Mouse (Mus musculus): ENCODE data around the gene Kif1b. TPM values are rescaled to one million over a fixed set of nuclear protein-coding genes. Genes with fewer than 3 reads are reported as not detected.

Gene Kif1b
- polyA plus RNA-seq, 1 experiment from 2014 or later, result 15.2 TPM

DNA sequence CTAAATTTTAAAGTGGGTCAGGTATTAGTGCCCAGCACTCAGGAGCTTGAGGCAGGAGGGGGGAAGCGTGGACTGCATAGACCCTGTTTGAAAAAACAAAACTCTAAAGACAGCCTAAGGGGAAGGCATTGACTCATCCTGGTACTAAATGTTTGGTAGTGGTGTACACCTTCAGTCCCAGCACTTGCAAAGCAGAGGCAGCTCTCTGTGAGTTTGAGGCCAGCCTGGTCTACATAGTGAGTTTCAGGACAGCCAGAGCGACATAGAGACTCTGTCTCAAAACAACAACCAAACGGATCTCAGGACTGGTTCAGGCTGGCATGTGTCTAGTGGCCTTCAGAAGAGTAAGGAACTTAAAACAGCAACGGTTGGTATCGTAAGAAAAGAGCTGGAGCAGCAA, 4.7 kb downstream of the Kif1b start:
- Histone ChIP-seq H3K36me3 (ENCODE audit: control insufficient read depth, insufficient read depth) (no peaks in the 10 kb centered on the region), H3K4me2 (replicated peaks; ENCODE audit: low read depth) (no peak overlapping the region), H3K27me3 (replicated peaks; ENCODE audit: control insufficient read depth, insufficient read depth, low read length) (no peaks in the 10 kb centered on the region), H3K27ac (ENCODE audit: low read depth, low read length) (no peak overlapping the region), H3K4me1 (replicated peaks; ENCODE audit: control insufficient read depth, insufficient read depth, low read length) (0 out of 2 replicates have a peak, but pooled peaks cover 4% of the 10 kb centered on the region), H3K4me3 (ENCODE audit: low read depth, low read length) (no peak overlapping the region), H3K9ac (ENCODE audit: low read depth, low read length) (no peak overlapping the region), H3K9me3 (ENCODE audit: control insufficient read depth) (no peaks in the 10 kb centered on the region)
- TF ChIP-seq CTCF (IDR thresholded peaks at IDR 0.05; ENCODE audit: low read depth), result no peak
- no peak for ATAC-seq
- 66% methylated on average over 5 of the region's 5 CpGs for WGBS

- H3K4me3 ChIP-seq (ENCODE audit: low read depth, low read length), result no peak overlapping the region
- H3K36me3 ChIP-seq (ENCODE audit: control insufficient read depth, insufficient read depth), result no peaks in the 10 kb centered on the region
- no peaks in the 10 kb centered on the region for H3K9me3 ChIP-seq (ENCODE audit: control insufficient read depth)
- ATAC-seq, result no peak
- TF ChIP-seq CTCF (IDR thresholded peaks at IDR 0.05; ENCODE audit: low read depth), result no peak
- H3K4me2 ChIP-seq (replicated peaks; ENCODE audit: low read depth), result no peak overlapping the region
- H3K27ac ChIP-seq (ENCODE audit: low read depth, low read length), result no peak overlapping the region
- no peaks in the 10 kb centered on the region for H3K27me3 ChIP-seq (replicated peaks; ENCODE audit: control insufficient read depth, insufficient read depth, low read length)
- H3K4me1 ChIP-seq (replicated peaks; ENCODE audit: control insufficient read depth, insufficient read depth, low read length), result 0 out of 2 replicates have a peak, but pooled peaks cover 4% of the 10 kb centered on the region
- WGBS, result 29% methylated on average over 3 of the region's 3 CpGs
- no peak overlapping the region for H3K9ac ChIP-seq (ENCODE audit: low read depth, low read length)
Observed at GRCm38 (mm10) chr4:149302136-149302535, 5.4 kb downstream of the Kif1b start.

DNA sequence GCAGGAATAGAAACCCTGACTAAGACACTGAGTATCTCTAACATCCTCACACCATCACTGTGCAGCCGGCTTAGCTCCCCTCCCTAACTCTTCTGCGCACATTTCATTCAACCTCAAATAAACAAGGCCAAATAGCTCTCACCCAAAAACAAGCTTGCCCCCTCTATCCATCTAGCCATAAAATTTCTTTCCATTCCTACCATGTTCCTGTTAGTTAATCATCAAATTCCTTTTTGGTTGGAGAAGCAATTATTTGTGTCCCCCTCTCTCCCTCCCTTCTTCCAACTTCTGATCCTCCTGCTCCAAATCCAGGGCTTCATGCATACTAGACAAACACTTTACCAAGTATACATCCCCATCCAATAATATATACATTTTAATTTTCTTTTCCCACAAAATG, 11.0 kb downstream of the Kif1b start:
- Histone ChIP-seq H3K27ac (ENCODE audit: low read depth, low read length) (no peak overlapping the region), H3K4me1 (replicated peaks; ENCODE audit: control insufficient read depth, insufficient read depth, low read length) (no peaks in the 10 kb centered on the region), H3K9me3 (ENCODE audit: control insufficient read depth) (no peaks in the 10 kb centered on the region), H3K4me2 (replicated peaks; ENCODE audit: low read depth) (no peak overlapping the region), H3K9ac (ENCODE audit: low read depth, low read length) (no peak overlapping the region), H3K4me3 (ENCODE audit: low read depth, low read length) (no peak overlapping the region), H3K36me3 (ENCODE audit: control insufficient read depth, insufficient read depth) (no peaks in the 10 kb centered on the region), H3K27me3 (replicated peaks; ENCODE audit: control insufficient read depth, insufficient read depth, low read length) (no peaks in the 10 kb centered on the region)
- no peak for TF ChIP-seq CTCF (IDR thresholded peaks at IDR 0.05; ENCODE audit: low read depth)
- 90% methylated on average over 2 of the region's 2 CpGs for WGBS
- ATAC-seq, result no peak

GRCm38 (mm10) chr4:149292984-149293383, 14.5 kb downstream of the Kif1b start:
- Histone ChIP-seq H3K36me3 (ENCODE audit: control insufficient read depth, insufficient read depth) (peaks cover 16% of the 10 kb centered on the region; the same call in 1 of the 2 replicates), H3K4me3 (ENCODE audit: low read depth, low read length) (no peak overlapping the region), H3K4me2 (replicated peaks; ENCODE audit: low read depth) (no peak overlapping the region), H3K4me1 (replicated peaks; ENCODE audit: control insufficient read depth, insufficient read depth, low read length) (no peaks in the 10 kb centered on the region), H3K27me3 (replicated peaks; ENCODE audit: control insufficient read depth, insufficient read depth, low read length) (no peaks in the 10 kb centered on the region), H3K9me3 (ENCODE audit: control insufficient read depth) (no peaks in the 10 kb centered on the region), H3K27ac (ENCODE audit: low read depth, low read length) (no peak overlapping the region), H3K9ac (ENCODE audit: low read depth, low read length) (no peak overlapping the region)
- no peak for ATAC-seq
- WGBS, result 62% methylated on average over 5 of the region's 5 CpGs
- TF ChIP-seq CTCF (IDR thresholded peaks at IDR 0.05; ENCODE audit: low read depth), result no peak

DNA sequence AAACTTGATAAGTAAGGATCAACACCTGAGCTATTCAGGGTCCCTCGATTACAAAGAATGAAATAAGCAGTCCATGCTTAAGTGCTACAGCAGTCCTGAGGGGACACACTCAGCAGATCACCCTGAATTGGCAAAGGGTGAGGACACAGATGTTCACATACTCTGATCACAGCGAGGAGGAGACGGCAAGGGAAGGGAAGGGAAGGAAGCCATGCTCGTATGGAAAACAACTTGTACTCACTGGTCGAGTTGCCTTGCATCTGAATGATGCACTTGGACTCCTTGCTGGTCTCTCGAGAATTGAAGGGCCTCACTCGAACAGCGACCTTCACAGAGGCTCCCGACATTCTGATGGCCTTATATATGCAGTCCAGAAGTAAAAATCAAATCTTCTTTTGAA, 16.4 kb downstream of the Kif1b start:
- Histone ChIP-seq H3K9ac (ENCODE audit: low read depth, low read length) (no peak overlapping the region), H3K4me2 (replicated peaks; ENCODE audit: low read depth) (no peak overlapping the region), H3K9me3 (ENCODE audit: control insufficient read depth) (no peaks in the 10 kb centered on the region), H3K4me3 (ENCODE audit: low read depth, low read length) (no peak overlapping the region), H3K4me1 (replicated peaks; ENCODE audit: control insufficient read depth, insufficient read depth, low read length) (no peaks in the 10 kb centered on the region), H3K27me3 (replicated peaks; ENCODE audit: control insufficient read depth, insufficient read depth, low read length) (no peaks in the 10 kb centered on the region), H3K27ac (ENCODE audit: low read depth, low read length) (no peak overlapping the region), H3K36me3 (ENCODE audit: control insufficient read depth, insufficient read depth) (peaks cover 16% of the 10 kb centered on the region; the same call in 1 of the 2 replicates)
- 83% methylated on average over 9 of the region's 9 CpGs for WGBS
- TF ChIP-seq CTCF (IDR thresholded peaks at IDR 0.05; ENCODE audit: low read depth), result no peak
- ATAC-seq, result no peak

GRCm38 (mm10) chr4:149290157-149290750, 17.2 kb downstream of the Kif1b start:
- ATAC-seq, result no peak
- H3K9ac ChIP-seq (ENCODE audit: low read depth, low read length), result no peak overlapping the region
- no peak overlapping the region for H3K4me3 ChIP-seq (ENCODE audit: low read depth, low read length)
- peaks cover 16% of the 10 kb centered on the region; the same call in 1 of the 2 replicates for H3K36me3 ChIP-seq (ENCODE audit: control insufficient read depth, insufficient read depth)
- H3K4me2 ChIP-seq (replicated peaks; ENCODE audit: low read depth), result no peak overlapping the region
- H3K27me3 ChIP-seq (replicated peaks; ENCODE audit: control insufficient read depth, insufficient read depth, low read length), result no peaks in the 10 kb centered on the region
- 85% methylated on average over 7 of the region's 7 CpGs for WGBS
- no peaks in the 10 kb centered on the region for H3K9me3 ChIP-seq (ENCODE audit: control insufficient read depth)
- no peak for TF ChIP-seq CTCF (IDR thresholded peaks at IDR 0.05; ENCODE audit: low read depth)
- no peaks in the 10 kb centered on the region; the same call in 1 of the 2 replicates for H3K4me1 ChIP-seq (replicated peaks; ENCODE audit: control insufficient read depth, insufficient read depth, low read length)
- H3K27ac ChIP-seq (ENCODE audit: low read depth, low read length), result no peak overlapping the region

All from intestine, postnatal 0 days (tissue).